Mouse (Mus musculus) lung, embryonic 14.5 days (tissue): ENCODE measurements around the gene Grin2b. TPM values are rescaled to one million over a fixed set of nuclear protein-coding genes. Genes with fewer than 3 reads are reported as not detected.

Experiments
- ATAC-seq: fragments of 200-750 bp; cut with Nextera tagmentation; 2 replicates; pipeline ENCODE4 v1.8.0; 2017; ENCODE audit warnings: mild to moderate bottlenecking, moderate TSS enrichment, moderate library complexity; ENCODE audit not compliant: insufficient read depth
- DNase-seq: peaks from one replicate; pipeline ENCODE4 v3.0.0-alpha.2; 2015
- H3K27ac ChIP-seq: fragments of 300-500 bp; sonication (generic); 2 replicates; pipeline ENCODE4 v1.5.1; 2014; ENCODE audit warnings: low read depth, mild to moderate bottlenecking, moderate library complexity
- H3K27me3 ChIP-seq: fragments of 300-500 bp; sonication (generic); 2 replicates; pipeline ENCODE4 v1.6.1; 2014; ENCODE audit warnings: low read length, control low read depth; ENCODE audit not compliant: insufficient read depth
- H3K36me3 ChIP-seq: fragments of 300-500 bp; sonication (generic); 2 replicates; pipeline ENCODE4 v1.6.1; 2014; ENCODE audit warnings: control low read depth; ENCODE audit not compliant: insufficient read depth
- H3K4me1 ChIP-seq: fragments of 300-500 bp; sonication (generic); 2 replicates; pipeline ENCODE4 v1.6.1; 2014; ENCODE audit warnings: antibody characterized with exemption, control low read depth; ENCODE audit not compliant: insufficient read depth
- H3K4me2 ChIP-seq: fragments of 300-500 bp; sonication (generic); 2 replicates; pipeline ENCODE4 v1.6.1; 2014; ENCODE audit warnings: mild to moderate bottlenecking
- H3K4me3 ChIP-seq: fragments of 300-500 bp; sonication (generic); 2 replicates; pipeline ENCODE4 v1.5.1; 2014; ENCODE audit warnings: low read depth, low read length
- H3K9ac ChIP-seq: fragments of 300-500 bp; sonication (generic); 2 replicates; pipeline ENCODE4 v1.6.1; 2014
- H3K9me3 ChIP-seq: fragments of 300-500 bp; sonication (generic); 2 replicates; pipeline ENCODE4 v1.6.1; 2016; ENCODE audit warnings: low read depth, low read length, control low read depth
- CTCF ChIP-seq: IDR thresholded peaks from 2 replicates; pipeline ENCODE4 v1.5.1; 2016; ENCODE audit warnings: antibody characterized with exemption, low read depth
- WGBS: fragments of 180-500 bp; shearing (Covaris S2); extraction: QIAGEN DNeasy Blood & Tissue Kit; methylation state at CpG from one replicate; pipeline ENCODE4 v1.1.7; 2014; 5-methylcytosine and 5-hydroxymethylcytosine counted together
- microRNA-seq: library from miRNA; unstranded; fragments of <30 nt; microRNA quantifications from one replicate; pipeline ENCODE4, GENCODE M21; 2016; ENCODE audit warnings: borderline number of aligned reads
- polyA plus RNA-seq: library from polyadenylated mRNA; unstranded; fragments of >200 nt; fragmentation: Nextera tagmentation; extraction: Ambion mirVana; gene quantifications from 2 replicates; pipeline ENCODE4 v1.2.1, GENCODE M21; 2014

Gene Grin2b
- polyA plus RNA-seq, 1 experiment from 2014 or later: 0.82 TPM

- 67% methylated on average over 14 of the region's 14 CpGs for WGBS
- no peaks in the 10 kb centered on the region for H3K27me3 ChIP-seq
- H3K9me3 ChIP-seq: no peaks in the 10 kb centered on the region
- no peak for TF ChIP-seq CTCF
- no peak overlapping the region for H3K27ac ChIP-seq
- DNase-seq (no peak), ATAC-seq (no peak)
- H3K4me3 ChIP-seq: no peak overlapping the region
- H3K4me2 ChIP-seq: no peak overlapping the region
- H3K9ac ChIP-seq: no peak overlapping the region
- no peaks in the 10 kb centered on the region for H3K36me3 ChIP-seq
- no peaks in the 10 kb centered on the region for H3K4me1 ChIP-seq
Measured at GRCm38 (mm10) chr6:135680105-135680710, 493.1 kb downstream of the Grin2b start.

DNA sequence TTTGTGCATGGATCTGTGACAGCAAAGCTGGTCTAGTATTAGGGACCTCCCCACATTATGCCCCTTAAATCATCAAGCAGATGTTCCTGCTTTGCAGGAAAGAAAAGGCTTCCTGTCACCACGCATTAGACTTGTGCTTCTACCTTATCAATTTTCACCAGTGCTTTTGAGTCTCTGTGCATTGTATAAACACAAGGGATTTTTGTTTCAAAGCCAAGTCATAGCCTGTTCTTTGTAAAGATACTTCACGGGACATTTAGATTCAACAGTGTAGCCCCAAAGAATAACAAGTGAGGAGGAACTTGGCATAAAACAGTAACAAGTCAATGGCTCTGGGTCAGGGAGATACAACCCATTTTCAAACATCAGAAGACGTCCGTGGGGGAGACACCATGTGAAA lies 498.9 kb downstream of the Grin2b start:
- DNase-seq (peak; percentile 74), ATAC-seq (peak; percentile 76; the same call in 1 of the 2 replicates)
- 13% methylated on average over 4 of the region's 4 CpGs for WGBS

GRCm38 (mm10) chr6:135672003-135672402 lies 501.3 kb downstream of the Grin2b start:
- ATAC-seq: no peak
- TF ChIP-seq CTCF: no peak; the same call in 1 of the 2 replicates
- Histone ChIP-seq H3K9ac (no peak overlapping the region), H3K27ac (no peak overlapping the region), H3K4me2 (no peak overlapping the region), H3K4me3 (no peak overlapping the region), H3K27me3 (no peaks in the 10 kb centered on the region), H3K4me1 (no peaks in the 10 kb centered on the region), H3K36me3 (no peaks in the 10 kb centered on the region), H3K9me3 (0 out of 2 replicates have a peak, but pooled peaks cover 2% of the 10 kb centered on the region)
- DNase-seq: no peak

More for the DNA sequence above, 498.9 kb downstream of the Grin2b start:
- H3K27ac ChIP-seq: no peak overlapping the region
- H3K4me2 ChIP-seq: no peak overlapping the region
- TF ChIP-seq CTCF: no peak
- H3K36me3 ChIP-seq: no peaks in the 10 kb centered on the region
- H3K9ac ChIP-seq: no peak overlapping the region
- H3K4me3 ChIP-seq: no peak overlapping the region
- 0 out of 2 replicates have a peak, but pooled peaks cover 2% of the 10 kb centered on the region for H3K9me3 ChIP-seq
- H3K27me3 ChIP-seq: no peaks in the 10 kb centered on the region
- no peaks in the 10 kb centered on the region for H3K4me1 ChIP-seq

Small RNA genes lying within 50 kb of the gene (microRNA-seq; reads per million reads assigned to microRNA genes)
- not detected for gene Gm22892

Other genes starting within 250 kb of the Grin2b start
- gene Gm8994, start 154.0 kb upstream of the Grin2b start, polyA plus RNA-seq: not detected in 2 replicates
- not detected in 2 replicates for gene E330021D16Rik, start 242.1 kb upstream of the Grin2b start, polyA plus RNA-seq